Mouse (Mus musculus) myocyte (in vitro differentiated cells): ENCODE data around the gene Pdcd4.

ENCODE experiments used
- E2F4 ChIP-seq: IDR thresholded peaks from one replicate; pipeline ENCODE4 v1.6.1; 2011; ENCODE audit warnings: mild to moderate bottlenecking, control low read depth, moderate library complexity; ENCODE audit not compliant: insufficient read depth
- MAX ChIP-seq: IDR thresholded peaks from one replicate; pipeline ENCODE4 v1.6.1; 2011; ENCODE audit warnings: low read depth, mild to moderate bottlenecking, control low read depth
- MYOD1 ChIP-seq, 3 experiments: IDR thresholded peaks; one replicate each; pipeline ENCODE4 v1.6.1; 2011; ENCODE audit warnings: control low read depth in 2 of 3, low read depth in 2 of 3, mild to moderate bottlenecking in 2 of 3, moderate library complexity in 1 of 3; ENCODE audit not compliant: insufficient read length in 2 of 3, control insufficient read depth in 1 of 3
- MYOG ChIP-seq, 3 experiments: IDR thresholded peaks; one replicate each; pipeline ENCODE4 v1.6.1; 2011; ENCODE audit warnings: control low read depth in 2 of 3, low read depth in 2 of 3, mild to moderate bottlenecking in 2 of 3; ENCODE audit not compliant: insufficient read length in 2 of 3, control insufficient read depth in 1 of 3, insufficient read depth in 1 of 3
- POLR2A ChIP-seq: IDR thresholded peaks from one replicate; pipeline ENCODE4 v1.6.1; 2011; ENCODE audit warnings: low read depth, mild to moderate bottlenecking, control low read depth, moderate library complexity; ENCODE audit not compliant: insufficient read length
- SRF ChIP-seq: IDR thresholded peaks from one replicate; pipeline ENCODE4 v1.6.1; 2011; ENCODE audit warnings: low read depth; ENCODE audit not compliant: control insufficient read depth, insufficient read length
- TCF12 ChIP-seq: IDR thresholded peaks from one replicate; pipeline ENCODE4 v1.6.1; 2011; ENCODE audit warnings: mild to moderate bottlenecking, control low read depth; ENCODE audit not compliant: poor library complexity, insufficient read depth, severe bottlenecking
- TCF3 ChIP-seq: IDR thresholded peaks from one replicate; pipeline ENCODE4 v1.6.1; 2011; ENCODE audit warnings: low read depth, control low read depth; ENCODE audit not compliant: insufficient read length
- USF1 ChIP-seq: IDR thresholded peaks from one replicate; pipeline ENCODE4 v1.6.1; 2011; ENCODE audit warnings: low read depth, mild to moderate bottlenecking, control low read depth, moderate library complexity

DNA sequence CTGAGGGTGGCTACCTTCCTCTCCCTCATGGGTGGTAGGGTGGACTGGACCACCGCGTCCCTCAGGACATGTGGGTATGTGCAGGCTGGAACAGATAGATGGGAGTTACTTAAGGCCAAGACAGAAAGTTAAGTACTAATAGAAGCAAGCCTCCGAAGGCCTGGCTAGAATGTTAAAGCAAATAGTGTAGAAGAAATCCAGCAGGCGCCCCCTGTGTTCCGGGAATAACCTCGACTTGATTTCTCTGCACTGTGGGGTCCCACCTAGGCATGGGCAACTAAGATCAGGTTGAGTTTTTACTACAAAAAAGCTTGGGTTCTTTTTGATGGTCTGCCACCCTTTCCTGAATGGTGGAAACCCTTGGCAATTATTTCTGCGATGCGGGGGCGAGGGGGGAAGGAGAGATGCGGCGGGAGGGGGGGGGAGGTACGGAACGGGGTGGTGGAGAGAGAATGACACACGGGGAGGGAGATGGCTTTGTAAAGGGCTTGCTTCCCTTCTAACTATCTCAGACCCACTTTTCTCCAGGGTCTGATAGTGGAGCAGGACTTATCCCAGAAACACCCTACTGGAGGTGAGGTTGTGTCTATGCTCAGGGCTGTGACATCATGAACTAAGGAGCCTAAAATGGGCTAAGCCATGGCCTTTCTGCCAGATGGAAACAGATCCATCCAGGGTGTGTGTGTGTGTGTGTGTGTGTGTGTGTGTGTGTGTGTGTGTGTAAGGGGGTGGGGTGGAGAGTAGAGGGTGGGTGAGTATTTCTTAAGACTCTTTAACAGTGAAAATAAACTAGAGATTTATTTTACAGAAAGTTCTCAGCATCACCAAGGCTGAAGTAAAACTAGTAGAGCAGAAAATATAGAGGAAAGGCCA is 40.0 kb upstream of the Pdcd4 start:
- TF ChIP-seq POLR2A (no peak), MAX (no peak), MYOG (IDR thresholded peaks at IDR 0.05; ENCODE audit: control insufficient read depth in 1 of 3, insufficient read depth in 1 of 3, insufficient read length in 2 of 3, low read depth in 2 of 3) (no peak), TCF3 (no peak), E2F4 (no peak), MYOD1 (IDR thresholded peaks at IDR 0.05; ENCODE audit: control insufficient read depth in 1 of 3, insufficient read length in 2 of 3, low read depth in 2 of 3) (no peak), SRF (no peak), USF1 (no peak), TCF12 (no peak)
